Mouse (Mus musculus) ES-E14 (cell line): ENCODE data around the gene Cd9.

ENCODE experiments used
- CHD2 ChIP-seq: IDR thresholded peaks from 2 replicates; pipeline ENCODE4 v1.6.1; 2014; ENCODE audit warnings: mild to moderate bottlenecking, low read depth, low read length, inconsistent platforms
- HCFC1 ChIP-seq: IDR thresholded peaks from 2 replicates; pipeline ENCODE4 v1.6.1; 2012; ENCODE audit warnings: low read length, inconsistent platforms, borderline replicate concordance; ENCODE audit not compliant: insufficient read depth
- MAFK ChIP-seq: IDR thresholded peaks from 2 replicates; pipeline ENCODE4 v1.6.1; 2014; ENCODE audit warnings: mild to moderate bottlenecking, low read depth, low read length, inconsistent platforms; ENCODE audit not compliant: insufficient read depth

GRCm38 (mm10) chr6:125430358-125430958 lies 64.1 kb downstream of the Cd9 start:
- no peak for TF ChIP-seq HCFC1
- no peak for TF ChIP-seq CHD2
- TF ChIP-seq MAFK, result no peak
